Mouse (Mus musculus) ES-Bruce4 (cell line): Measurements from ENCODE around the gene Kcp.

ENCODE experiments used
- CTCF ChIP-seq: IDR thresholded peaks from one replicate; pipeline ENCODE4 v1.8.1; 2011; ENCODE audit warnings: low read depth, low read length
- EP300 ChIP-seq: IDR thresholded peaks from 2 replicates; pipeline ENCODE4 v1.6.1; 2011; ENCODE audit warnings: low read depth, low read length; ENCODE audit not compliant: insufficient read depth

DNA sequence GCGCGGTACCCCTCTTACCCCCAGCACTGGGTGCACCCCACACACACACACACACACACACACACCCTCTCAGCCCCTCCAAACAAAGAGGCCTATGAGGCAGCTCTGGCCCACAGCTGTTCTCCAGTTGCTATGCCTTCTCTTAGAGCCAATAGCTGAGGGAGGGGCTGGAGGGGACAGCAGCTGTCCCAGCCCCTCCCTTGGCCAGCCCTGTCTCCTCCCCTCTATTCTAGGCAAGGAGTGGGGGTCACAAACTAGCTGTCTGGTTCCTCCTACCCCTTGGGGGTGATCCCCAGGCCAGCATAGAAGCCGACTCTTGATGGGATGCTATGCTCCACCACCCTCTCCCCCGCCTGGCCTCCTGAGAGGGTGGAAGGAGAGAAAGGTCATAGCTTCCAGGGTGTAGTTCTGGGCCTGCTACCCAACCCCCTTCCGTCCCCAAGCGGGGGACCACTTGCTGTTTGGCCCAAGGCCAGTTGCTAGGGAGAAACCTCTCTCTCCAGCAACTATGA is 71.8 kb downstream of the Kcp start:
- no peak for TF ChIP-seq CTCF
- no peak for TF ChIP-seq EP300
